Mouse (Mus musculus) Muller cell, postnatal 12 days (primary cell): Measurements from ENCODE around the gene Gm10273.
"Not testable (repeated sequence)": the region's sequence is repeated elsewhere in the genome, so short reads cannot be mapped to it uniquely, and the experiment has no call there.

Experiments used
- DNase-seq: peaks from one replicate; pipeline ENCODE4 v3.0.0-alpha.2; 2015; ENCODE audit errors: inconsistent ontology term

Gm10273 gene

DNA sequence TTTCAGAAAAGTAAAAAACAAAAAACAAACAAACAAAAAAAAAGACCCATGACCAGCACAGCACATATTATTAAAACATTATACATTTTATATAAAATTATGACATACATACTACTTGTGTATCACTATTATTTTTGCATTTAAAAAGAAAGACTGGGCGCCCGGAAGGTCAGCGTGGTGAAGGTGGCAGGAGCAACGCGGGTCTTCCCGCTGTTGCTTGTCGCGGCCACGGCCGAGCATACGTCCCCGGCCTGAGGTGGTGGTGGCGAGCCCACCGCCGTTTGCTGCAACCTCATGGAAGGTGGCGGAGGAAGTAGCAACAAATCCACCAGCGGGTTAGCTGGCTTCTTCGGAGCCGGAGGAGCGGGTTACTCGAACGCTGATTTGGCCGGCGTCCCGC is at the start of gene Gm10273:
TSS of gene Gm10273 (plus strand) at position 172 of the 400 bp plus-strand sequence.
- not testable (repeated sequence) for DNase-seq

DNA sequence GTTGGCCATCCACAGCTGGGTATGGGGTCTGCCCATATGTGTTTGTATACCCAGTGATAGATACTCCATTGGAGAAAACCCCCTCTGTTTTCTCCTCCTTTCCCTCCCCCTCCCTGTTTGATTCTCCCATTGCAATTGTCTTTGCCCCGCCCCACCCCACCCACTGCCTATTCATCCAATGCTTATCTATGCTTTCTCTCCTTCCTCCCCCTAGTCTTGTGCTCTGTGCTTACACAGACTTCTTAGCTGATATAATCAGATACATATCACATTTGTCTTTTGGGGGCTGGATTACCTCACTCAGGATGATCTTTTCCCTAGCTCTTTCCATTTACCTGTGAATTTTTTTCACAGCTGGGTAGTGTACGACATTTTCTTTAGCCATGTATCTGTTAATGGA is 48.9 kb upstream of the Gm10273 start:
- no peak for DNase-seq

DNA sequence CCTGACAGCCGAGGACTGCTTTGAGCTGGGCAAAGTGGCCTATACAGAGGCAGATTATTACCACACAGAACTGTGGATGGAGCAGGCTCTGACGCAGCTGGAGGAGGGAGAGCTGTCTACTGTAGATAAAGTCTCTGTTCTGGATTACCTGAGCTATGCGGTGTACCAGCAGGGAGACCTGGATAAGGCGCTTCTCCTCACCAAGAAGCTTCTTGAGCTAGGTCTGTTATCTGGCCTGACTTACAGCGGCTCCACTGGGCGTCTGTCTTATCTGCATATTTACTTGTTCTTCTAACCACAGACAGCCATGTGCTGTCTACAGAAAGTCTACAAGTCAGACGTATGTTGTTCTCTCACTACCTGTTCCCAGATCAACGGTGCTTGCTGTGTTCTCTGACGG is 47.2 kb upstream of the Gm10273 start:
- no peak for DNase-seq

DNA sequence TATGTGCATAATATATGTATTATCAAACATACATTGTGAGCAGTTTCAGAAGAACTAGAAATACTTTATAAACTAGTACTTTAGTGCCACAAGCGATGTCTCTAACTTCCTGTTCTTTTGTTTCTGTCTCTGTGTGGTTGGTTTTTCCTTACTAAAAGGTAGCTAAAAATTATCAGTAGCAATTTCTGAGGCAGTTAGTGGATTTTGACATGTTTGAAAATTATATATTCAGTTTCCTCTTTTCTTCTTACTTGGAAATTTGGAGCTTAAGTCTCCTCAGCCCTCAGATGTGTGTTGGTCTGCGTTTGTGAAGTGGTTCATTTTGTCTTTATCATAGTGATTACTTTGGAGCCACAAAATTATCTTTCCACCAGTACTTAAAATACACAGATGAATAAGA is 45.9 kb upstream of the Gm10273 start:
- no peak for DNase-seq

DNA sequence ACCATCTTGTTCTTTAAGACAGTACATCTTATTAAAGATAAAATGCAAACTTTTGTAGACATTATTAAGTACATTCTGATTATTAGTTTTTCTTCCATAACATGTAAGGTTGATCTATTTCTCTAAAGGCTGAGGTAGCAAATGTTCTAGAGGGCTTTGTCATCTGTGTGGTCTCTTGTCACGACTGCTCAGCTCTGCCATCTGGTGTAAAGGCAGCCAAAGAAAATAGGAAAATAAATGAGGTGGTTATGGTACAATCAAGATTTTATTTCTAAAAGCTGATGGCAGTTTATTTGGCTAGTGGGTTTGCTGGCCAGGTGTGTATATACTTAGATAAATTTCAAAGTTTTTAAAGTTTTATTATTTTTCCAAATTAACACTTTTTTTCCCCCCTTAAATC is 42.4 kb upstream of the Gm10273 start:
- no peak for DNase-seq

DNA sequence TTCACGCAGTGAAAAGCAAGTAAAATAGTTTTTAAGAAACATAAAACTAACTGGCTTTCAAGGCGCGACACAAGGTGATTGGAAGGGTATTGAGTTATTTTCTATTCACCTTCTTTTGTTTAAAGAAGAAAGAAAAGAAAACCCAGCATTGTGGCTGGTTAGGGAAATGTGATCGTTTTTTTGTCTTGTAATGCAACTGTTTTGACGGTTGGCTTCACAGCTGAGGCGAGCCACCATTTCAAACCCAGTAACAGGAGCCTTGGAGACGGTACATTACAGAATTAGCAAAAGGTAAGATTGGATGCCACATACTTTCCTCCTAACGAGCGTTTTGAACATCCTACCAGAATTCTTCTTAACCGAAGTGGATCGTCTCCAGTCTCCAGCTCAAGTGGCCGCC is 41.3 kb upstream of the Gm10273 start:
- no peak for DNase-seq

DNA sequence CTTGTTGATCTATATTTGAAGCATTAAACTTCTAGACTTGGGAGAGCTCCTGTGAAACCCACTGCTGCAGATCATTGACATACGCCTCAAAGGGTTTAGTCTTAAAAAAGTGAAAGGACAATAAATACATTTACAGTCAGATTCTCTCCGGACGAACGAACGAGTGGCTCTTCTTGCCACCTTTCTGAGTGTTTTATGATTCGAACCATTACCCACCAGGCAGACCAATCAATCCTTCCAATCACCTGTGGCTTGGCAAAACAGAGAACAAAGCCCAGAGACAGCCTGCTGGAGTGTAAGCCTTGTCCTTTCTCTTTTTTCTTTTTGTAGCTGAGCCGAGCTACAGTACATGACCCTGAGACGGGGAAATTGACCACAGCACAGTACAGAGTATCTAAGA is 40.4 kb upstream of the Gm10273 start:
- DNase-seq, result no peak

DNA sequence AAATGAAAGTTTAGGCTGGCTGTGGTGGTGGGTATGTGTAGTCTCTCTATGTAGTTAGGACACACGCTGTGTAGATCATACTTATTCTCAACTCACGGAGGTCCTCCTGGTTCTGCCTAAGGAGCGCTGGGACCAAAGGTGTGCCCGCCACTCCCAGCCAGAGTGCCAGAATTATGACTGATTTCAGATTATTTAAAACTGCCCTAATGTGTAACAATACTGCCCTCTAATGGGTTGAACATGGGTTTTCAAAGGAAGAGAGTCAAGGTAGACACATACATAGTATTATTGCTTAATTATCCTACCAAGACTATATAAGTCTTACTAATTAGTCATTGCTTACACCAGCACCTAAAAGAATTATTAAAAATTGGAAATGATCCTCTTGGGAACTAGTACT is 36.7 kb upstream of the Gm10273 start:
- DNase-seq, result peak; percentile 8

DNA sequence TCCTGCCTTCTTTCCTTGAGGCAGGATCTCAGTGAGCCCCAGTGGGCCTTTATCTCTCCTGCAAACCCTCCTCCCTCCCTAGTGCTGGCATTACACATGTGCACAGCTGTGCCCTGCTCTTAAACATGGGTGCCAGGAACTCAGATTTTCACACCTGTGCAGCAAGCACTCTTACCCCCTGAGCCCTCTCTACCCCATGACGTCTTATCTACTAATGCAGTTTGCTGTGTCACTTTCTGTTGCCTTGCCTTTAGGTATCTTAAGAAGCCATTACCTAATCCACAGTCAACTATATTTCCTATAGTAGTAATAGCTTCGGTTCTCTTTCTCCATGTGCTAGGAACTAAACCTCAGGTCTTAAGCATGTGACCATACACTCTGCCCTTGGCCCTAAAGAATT is 32.2 kb upstream of the Gm10273 start:
- DNase-seq, result no peak

DNA sequence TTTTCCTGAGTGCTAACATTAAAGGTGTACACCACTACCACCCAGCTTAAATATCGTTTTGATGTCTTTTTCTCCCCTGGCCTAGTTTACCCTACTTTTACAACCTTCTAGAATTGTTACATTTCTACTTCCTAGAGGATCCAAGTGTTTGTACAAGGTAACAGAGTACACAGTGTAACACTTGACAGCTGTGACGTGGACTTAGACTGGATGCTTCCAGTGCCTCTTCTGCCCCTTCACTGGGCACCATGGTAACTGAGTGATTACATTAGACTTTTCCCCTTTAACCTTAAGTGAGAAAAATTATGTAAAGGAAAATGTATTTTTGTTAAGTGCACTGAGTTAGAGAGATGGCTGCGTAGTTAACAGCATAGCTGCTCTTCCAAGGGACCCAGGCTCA is 30.9 kb upstream of the Gm10273 start:
- no peak for DNase-seq

DNA sequence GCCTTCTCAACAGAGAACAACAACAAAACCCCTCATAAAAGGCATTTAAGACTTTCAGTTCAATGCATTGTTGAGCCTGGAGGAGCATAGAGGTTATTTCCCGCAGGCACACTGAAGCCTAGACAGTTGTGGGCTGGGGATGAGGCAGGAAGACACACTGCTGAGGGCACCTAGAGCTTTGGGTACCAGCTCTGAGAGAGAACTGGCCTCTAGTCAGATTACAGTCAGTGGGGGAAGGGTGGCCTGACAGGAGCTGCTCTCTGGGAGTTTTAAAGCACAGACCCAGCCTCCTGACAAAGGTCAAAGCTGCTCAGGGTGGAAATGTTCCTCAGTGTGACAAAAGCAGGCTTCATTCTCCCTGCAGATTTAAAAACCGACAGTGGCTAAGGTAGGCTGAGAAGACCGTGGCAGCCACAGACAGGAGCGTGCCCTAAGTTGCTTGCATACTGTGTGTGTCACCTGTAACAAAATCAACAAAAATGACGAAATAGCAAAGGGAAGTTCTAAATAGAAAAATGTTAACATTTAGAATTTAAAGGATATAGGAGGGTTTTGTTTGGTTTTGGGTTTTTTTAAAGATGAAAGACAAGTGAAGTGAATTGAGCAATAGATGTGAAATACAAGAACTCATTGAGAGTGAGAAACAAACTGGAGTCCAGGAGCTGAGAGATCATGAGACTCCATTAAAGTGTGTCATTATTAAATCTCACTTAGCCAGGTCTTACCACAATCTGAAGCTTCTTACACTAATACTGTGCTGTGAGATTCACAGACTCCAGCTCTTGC is 29.4 kb upstream of the Gm10273 start:
- DNase-seq, result no peak

DNA sequence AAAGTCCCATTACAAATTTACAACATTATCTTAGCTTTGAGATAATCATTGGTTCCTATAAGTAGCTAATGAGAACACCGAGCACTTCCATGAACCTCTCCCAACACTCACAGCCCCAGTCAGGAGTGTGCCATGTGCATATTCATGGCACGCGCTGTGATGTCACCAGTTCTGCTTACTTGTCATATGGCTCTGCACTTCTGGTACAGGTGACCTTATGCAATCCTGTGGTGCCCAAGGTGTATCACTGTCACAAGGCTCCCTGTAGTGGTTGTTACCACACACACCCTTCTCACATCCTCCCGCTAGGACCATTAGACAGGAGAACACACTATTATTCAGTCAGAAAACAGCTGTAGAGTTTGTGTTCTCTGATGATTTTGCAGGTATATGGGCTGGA is 28.7 kb upstream of the Gm10273 start:
- no peak for DNase-seq

DNA sequence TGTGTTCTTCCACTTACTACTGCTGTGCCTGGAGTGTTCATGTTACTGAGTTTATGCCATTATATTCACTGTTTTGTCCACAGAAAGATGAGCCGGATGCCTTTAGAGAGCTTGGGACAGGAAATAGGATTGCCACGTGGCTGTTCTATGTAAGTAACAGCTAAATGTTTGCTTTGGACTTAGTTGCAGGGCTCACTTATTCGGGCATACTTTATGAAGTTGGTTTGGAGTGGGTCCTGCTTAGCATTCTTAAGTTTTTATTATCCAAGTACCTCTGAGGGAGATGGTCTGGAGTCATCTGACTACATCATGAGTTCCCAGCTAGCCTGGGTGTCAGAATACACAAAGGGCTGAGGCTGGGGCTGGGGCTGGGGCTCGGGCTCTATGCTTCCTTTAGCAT is 28.2 kb upstream of the Gm10273 start:
- no peak for DNase-seq

DNA sequence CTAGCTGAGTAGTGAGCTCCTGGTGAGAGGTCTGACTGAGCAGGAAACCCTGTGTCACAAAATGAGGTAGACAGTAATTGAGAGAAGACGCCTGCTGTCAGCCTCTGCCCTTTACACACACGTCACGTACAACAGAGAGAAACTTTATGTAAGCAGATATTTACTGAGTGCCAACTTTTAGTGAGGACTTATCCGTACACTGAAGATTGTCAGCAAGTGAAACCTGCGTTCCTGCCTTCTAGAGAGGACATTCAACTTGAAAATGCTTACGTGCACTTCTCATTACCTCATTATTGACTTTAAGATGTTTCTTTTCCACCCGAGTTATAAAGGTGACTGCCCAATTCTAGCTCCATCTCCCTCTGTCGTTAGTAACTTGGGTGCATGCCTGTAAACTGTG is 26.7 kb upstream of the Gm10273 start:
- no peak for DNase-seq

DNA sequence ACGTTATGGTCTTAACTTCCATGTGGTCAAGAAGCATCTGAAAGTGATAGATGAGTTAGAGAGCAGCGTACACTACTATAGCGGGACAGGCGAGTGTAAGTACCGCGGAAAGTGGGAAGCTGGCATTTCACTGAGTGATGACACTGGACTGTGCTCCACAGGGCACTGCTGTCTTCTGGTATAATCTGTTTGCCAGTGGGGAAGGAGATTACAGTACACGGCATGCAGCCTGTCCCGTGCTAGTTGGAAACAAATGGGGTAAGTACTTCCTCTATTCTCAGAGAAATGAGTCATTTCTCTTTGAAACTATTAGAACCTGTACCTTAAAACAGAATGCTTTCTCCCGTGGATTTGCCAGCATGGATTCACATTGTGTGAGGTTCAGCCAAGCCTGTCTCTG is 26.0 kb upstream of the Gm10273 start:
- DNase-seq, result no peak

DNA sequence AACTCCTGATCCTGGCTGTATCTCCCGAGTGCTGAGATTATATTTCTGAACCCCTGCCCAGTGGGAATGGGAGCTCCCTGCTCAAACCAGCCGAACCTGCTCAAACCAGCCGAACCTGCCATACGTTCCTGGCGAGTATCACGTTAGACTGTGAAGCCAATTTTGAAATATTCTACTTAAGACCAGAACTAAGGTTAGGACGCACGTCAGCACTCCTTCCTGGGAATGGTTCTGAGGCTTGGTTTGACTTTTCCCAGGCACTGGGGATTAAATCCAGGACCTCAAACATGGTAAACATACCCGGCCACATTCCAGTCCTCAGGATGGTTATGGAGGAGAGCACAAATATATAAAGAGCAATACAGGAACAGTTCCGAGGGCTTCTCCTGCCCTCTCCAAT is 17.5 kb upstream of the Gm10273 start:
- DNase-seq, result no peak

DNA sequence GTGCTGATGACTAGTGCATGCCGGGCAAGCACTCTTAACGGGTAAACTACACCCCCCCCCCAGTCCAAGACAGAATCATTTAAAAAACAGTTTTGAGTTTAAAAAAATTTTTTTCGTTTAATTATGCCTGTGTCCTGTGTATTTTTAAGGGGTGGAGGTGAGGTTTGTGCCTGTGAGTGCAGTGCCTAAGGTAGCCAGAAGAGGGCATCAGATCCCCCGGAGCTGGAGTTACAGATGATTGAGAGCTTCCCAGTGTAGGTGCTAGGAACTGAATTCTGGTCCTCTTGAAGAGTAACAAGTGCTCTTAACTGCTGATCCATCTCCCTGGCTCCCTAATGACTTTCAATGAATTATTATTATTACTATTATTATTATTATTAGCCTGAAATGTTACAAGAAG is 16.7 kb upstream of the Gm10273 start:
- no peak for DNase-seq

DNA sequence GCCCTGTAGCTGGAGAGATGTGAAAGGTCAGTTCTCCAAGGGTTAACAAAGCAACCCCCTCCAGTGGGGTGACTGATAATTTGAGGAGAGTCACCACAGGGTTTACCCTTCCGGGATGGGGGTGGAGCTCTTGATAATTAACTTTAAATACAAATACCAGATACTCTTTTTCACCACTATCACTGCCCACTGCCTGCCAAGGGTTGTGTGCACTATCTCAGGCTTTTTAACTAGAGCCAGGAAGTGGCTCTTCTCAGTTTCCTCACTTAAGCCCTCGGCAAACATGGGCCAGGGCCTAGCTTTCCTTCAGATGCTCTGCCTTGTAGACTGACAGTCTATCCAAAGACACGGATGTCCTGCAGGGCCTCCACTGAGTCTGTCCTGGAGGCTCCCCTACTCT is 15.5 kb upstream of the Gm10273 start:
- no peak for DNase-seq

DNA sequence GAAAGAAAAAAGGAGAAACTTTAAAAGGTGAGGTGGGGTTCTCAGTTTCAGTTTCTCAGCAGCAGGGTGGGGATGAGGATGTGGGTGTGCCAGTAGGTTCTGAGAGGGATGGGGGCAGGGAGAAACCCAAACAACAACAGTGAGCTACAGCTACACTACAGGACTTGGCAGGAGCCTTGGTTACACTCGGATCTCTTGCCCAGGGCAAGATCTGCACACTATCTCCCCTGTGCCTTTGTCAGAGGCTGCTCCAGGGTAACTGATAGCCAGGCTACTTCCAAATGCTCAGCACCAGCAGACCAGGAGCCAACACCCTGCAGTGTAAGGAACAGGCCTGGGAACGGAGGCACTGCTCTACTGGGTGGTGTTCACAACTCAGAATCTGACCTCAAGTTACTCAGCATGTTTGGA is 15.0 kb upstream of the Gm10273 start:
- DNase-seq, result no peak

DNA sequence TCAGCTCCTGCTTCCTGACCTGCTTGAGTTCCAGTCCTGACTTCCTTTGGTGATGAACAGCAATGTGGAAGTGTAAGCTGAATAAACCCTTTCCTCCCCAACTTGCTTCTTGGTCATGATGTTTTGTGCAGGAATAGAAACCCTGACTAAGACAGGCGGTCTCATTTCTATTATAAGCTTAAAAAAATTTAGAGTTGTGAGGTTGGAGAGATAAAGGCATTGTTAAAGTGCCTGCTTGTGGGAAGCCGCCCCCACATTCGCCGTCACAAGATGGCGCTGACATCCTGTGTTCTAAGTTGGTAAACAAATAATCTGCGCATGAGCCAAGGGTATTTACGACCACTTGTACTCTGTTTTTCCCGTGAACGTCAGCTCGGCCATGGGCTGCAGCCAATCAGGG is 13.9 kb upstream of the Gm10273 start:
- DNase-seq, result not testable (repeated sequence)

DNA sequence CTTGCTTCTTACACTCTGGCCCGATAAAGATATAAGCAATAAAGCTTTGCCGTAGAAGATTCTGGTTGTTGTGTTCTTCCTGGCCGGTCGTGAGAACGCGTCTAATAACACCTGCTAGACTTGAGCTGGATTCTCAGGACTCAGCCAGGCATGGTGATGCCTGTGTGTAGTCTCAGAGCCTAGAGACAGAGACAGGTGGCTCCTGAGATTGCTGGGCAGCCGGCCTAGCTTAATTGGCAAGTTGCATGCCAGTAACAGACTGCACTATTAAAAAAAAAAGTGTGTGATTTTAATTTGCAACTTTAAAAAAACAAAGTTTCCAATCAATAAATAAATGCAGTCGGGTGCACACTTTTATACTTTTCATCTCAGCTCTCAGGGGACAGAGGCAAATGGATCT is 8.5 kb upstream of the Gm10273 start:
- DNase-seq, result no peak

DNA sequence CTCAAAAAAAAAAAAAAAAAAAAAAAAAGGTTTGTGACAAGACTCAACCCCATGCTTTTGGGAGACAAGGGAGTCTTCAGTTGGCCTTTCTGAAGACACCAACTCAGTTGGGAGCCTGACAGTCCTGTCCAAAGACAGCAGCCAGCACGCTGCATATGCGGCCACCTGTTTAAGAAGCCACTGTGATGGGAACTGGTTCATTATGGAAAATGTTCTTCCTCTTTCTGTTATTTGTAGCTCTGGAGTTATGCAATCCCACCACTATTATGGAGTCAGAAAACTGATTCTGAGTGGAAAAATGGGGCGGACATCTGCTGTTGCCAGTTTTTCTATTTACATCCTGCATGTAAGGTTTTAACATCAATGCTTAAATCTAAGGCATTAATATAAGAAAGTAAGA is 5.8 kb upstream of the Gm10273 start:
- DNase-seq, result no peak

DNA sequence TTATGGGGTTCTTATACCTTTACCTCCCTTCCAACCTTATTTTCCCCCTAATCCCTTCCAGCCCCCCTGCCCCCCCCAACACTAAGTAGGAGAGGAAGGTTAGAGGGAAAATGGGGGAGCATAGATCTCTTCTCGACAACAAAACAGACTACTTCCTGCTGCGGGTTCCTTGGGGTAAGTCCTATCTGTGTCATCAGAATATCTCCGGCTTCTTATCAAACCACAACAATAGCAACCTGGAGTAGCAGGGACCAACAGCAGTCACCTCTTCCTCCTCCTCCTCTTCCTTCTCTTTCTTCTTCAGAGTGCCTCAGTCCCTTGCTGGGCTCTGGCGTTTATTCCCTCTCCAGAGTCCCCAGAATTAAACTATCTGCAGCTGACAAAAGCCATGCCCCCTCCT is 3.5 kb upstream of the Gm10273 start:
- no peak for DNase-seq
